10 mouse cellular contexts compared by ENCODE assay signal in the genomic region with DNA sequence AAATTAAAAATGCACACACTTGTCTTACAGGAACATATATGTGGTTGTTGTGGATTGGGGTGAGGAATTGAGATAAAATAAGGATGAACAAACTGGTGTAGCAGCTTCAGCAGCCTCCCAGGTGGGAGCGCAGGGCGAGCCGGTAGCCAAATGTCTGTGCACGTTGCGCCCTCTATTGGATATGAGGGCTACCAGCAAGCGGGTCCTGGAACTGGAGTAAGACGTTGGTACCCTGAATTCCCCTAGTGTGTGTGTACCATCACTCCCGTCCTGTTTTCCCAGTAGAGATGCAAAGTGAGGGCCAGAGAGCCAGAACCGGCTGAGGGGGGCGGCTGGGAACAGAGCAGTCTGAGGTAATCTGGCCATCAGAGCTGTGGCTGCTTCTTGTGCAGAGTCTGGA. TPM values are rescaled to one million over a fixed set of nuclear protein-coding genes. Genes with fewer than 3 reads are reported as not detected.
DNase-seq lines count a peak whose midpoint lies in the region; ATAC-seq and TF ChIP-seq lines count a peak whose summit lies in the region.
"Had no signal": no experiment of that assay in that cellular context is flagged by ENCODE, and none has a peak within 500 bp of the region (broad histone marks: within the 10 kb centered on the region; RNA-seq: fewer than 3 reads in every experiment).

No protein-coding gene starts in this region.

- DNase-seq in hindbrain, embryonic 11.5 days (ENCODE audit: low spot score) = peak; percentile 74
- DNase-seq in ZHBTc4 (ENCODE audit: low read depth, low spot score) = peak; percentile 78
- DNase-seq in embryo, embryonic 11 days = peak; percentile 77
- peak; percentile 70 to 72 for DNase-seq in heart, postnatal 36 days
- DNase-seq in layer of hippocampus, adult 8-10 months (ENCODE audit: low spot score in 2 of 2) = peak; percentile 60 to 77
- peak; percentile 80 for DNase-seq in lung, postnatal 14 days

- H3K9ac ChIP-seq in hindbrain, embryonic 11.5 days (ENCODE audit: low read depth, low read length) = no peak overlapping the region
- H3K9ac ChIP-seq in hindbrain, embryonic 13.5 days = no peak overlapping the region
- H3K9ac ChIP-seq: liver, embryonic 15.5 days had no signal

- intact Hi-C loops in heart, postnatal 36 days (cut with DNase I) = loop anchor here (1.0 kb wide), 2 partner anchors 40 to 55 kb away; no protein-coding TSS in a partner anchor

- H3K4me2 ChIP-seq in hindbrain, embryonic 11.5 days (replicated peaks; ENCODE audit: low read depth, low read length) = no peak overlapping the region
- no peak overlapping the region for H3K4me2 ChIP-seq in hindbrain, embryonic 13.5 days
- H3K4me2 ChIP-seq: liver, embryonic 15.5 days had no signal

- no peaks in the 10 kb centered on the region for H3K27me3 ChIP-seq in hindbrain, embryonic 11.5 days (ENCODE audit: control insufficient read depth, insufficient read depth, low read length)
- no peaks in the 10 kb centered on the region for H3K27me3 ChIP-seq in hindbrain, embryonic 13.5 days
- no peaks in the 10 kb centered on the region for H3K27me3 ChIP-seq in small intestine, adult 2 months (ENCODE audit: control insufficient read depth, insufficient read depth, low read length)

- 0 out of 2 replicates have a peak, but pooled peaks have one; percentile 35 for ATAC-seq in hindbrain, embryonic 11.5 days (ENCODE audit: low FRiP score)
- no peak for ATAC-seq in hindbrain, embryonic 13.5 days (ENCODE audit: low FRiP score)

- TF ChIP-seq CTCF in small intestine, adult 2 months (IDR thresholded peaks at IDR 0.05; ENCODE audit: extremely low read depth, insufficient read length, insufficient replicate concordance, low read depth, low read length) = peak; percentile 85

- WGBS in hindbrain, embryonic 11.5 days = 9% methylated on average over 10 of the region's 10 CpGs
- 12% methylated on average over 10 of the region's 10 CpGs for WGBS in hindbrain, embryonic 13.5 days
- WGBS in small intestine, adult 2 months = 4% methylated on average over 10 of the region's 10 CpGs

- H3K4me1 ChIP-seq in hindbrain, embryonic 11.5 days (replicated peaks; ENCODE audit: control insufficient read depth, insufficient read depth, low read length) = peaks cover 2% of the 10 kb centered on the region; the same call in 1 of the 2 replicates
- H3K4me1 ChIP-seq in hindbrain, embryonic 13.5 days (replicated peaks) = peaks cover 14% of the 10 kb centered on the region
- no peaks in the 10 kb centered on the region for H3K4me1 ChIP-seq in small intestine, adult 2 months (ENCODE audit: control insufficient read depth, insufficient read depth, insufficient read length, low read length)

- H3K36me3 ChIP-seq in hindbrain, embryonic 11.5 days (ENCODE audit: control insufficient read depth, insufficient read depth, low read length) = no peaks in the 10 kb centered on the region
- H3K36me3 ChIP-seq in hindbrain, embryonic 13.5 days = no peaks in the 10 kb centered on the region
- no peaks in the 10 kb centered on the region for H3K36me3 ChIP-seq in small intestine, adult 2 months (ENCODE audit: control insufficient read depth, insufficient read depth, low read length)
- H3K36me3 ChIP-seq: liver, embryonic 15.5 days had no signal

- no peaks in the 10 kb centered on the region for H3K9me3 ChIP-seq in hindbrain, embryonic 11.5 days (ENCODE audit: control insufficient read depth, low read length)
- no peaks in the 10 kb centered on the region for H3K9me3 ChIP-seq in hindbrain, embryonic 13.5 days
- H3K9me3 ChIP-seq: liver, embryonic 15.5 days had no signal

- no peak overlapping the region for H3K4me3 ChIP-seq in hindbrain, embryonic 11.5 days (ENCODE audit: low read depth, low read length)
- no peak overlapping the region for H3K4me3 ChIP-seq in hindbrain, embryonic 13.5 days
- H3K4me3 ChIP-seq in small intestine, adult 2 months (ENCODE audit: low read depth, low read length) = no peak overlapping the region
- H3K4me3 ChIP-seq: liver, embryonic 15.5 days had no signal

- TF ChIP-seq POLR2A in small intestine, adult 2 months (IDR thresholded peaks at IDR 0.05; ENCODE audit: low read depth, low read length) = no peak

- no peak overlapping the region for H3K27ac ChIP-seq in hindbrain, embryonic 11.5 days (ENCODE audit: low read depth, low read length)
- no peak overlapping the region for H3K27ac ChIP-seq in hindbrain, embryonic 13.5 days
- no peak overlapping the region for H3K27ac ChIP-seq in small intestine, adult 2 months (ENCODE audit: insufficient read depth, low read depth, low read length)
- H3K27ac ChIP-seq: liver, embryonic 15.5 days had no signal

RNA-seq across cellular contexts. Expression of a gene that starts 15.3 kb away (rescaled TPM):
- 0.32 and 0.37 TPM in 2 replicates for polyA plus RNA-seq in hindbrain, embryonic 11.5 days (2014; fragmentation: Nextera tagmentation; extraction: Ambion mirVana)
- polyA plus RNA-seq in hindbrain, embryonic 13.5 days (2015; fragmentation: Nextera tagmentation; extraction: Ambion mirVana) = not detected in 2 replicates
- total RNA-seq in heart, postnatal 36 days (2021) = not detected
- total RNA-seq in layer of hippocampus, adult 8-10 months (2022) = not detected
- polyA plus RNA-seq in small intestine, adult 2 months (2012; rRNA removed) = not detected in 2 replicates
- total RNA-seq: adrenal gland, postnatal 4 days had no signal
- polyA plus RNA-seq: liver, embryonic 15.5 days had no signal

RNA-seq across cellular contexts. Expression of a gene that starts 31.6 kb away (rescaled TPM):
- 48.6 and 50.3 TPM in 2 replicates for polyA plus RNA-seq in hindbrain, embryonic 11.5 days (2014; fragmentation: Nextera tagmentation; extraction: Ambion mirVana)
- polyA plus RNA-seq in hindbrain, embryonic 13.5 days (2015; fragmentation: Nextera tagmentation; extraction: Ambion mirVana) = 123 and 139 TPM in 2 replicates
- total RNA-seq in heart, postnatal 36 days (2021) = 10 to 100 TPM; 84.6 to 88.1 TPM
- 100 to 1,000 TPM; 160 to 184 (median 166) TPM for total RNA-seq in layer of hippocampus, adult 8-10 months (2022)
- polyA plus RNA-seq in small intestine, adult 2 months (2012; rRNA removed) = 42.6 and 65.0 TPM in 2 replicates

RNA-seq across cellular contexts. Expression of a gene that starts 32.2 kb away (rescaled TPM):
- 105 and 109 TPM in 2 replicates for polyA plus RNA-seq in hindbrain, embryonic 11.5 days (2014; fragmentation: Nextera tagmentation; extraction: Ambion mirVana)
- 121 and 122 TPM in 2 replicates for polyA plus RNA-seq in hindbrain, embryonic 13.5 days (2015; fragmentation: Nextera tagmentation; extraction: Ambion mirVana)
- 100 to 1,000 TPM; 140 to 155 TPM for total RNA-seq in heart, postnatal 36 days (2021)
- 10 to 100 TPM; 36.8 to 48.9 (median 39.1) TPM for total RNA-seq in layer of hippocampus, adult 8-10 months (2022)
- polyA plus RNA-seq in small intestine, adult 2 months (2012; rRNA removed) = 105 and 161 TPM in 2 replicates

RNA-seq across cellular contexts. Expression of a gene that starts 59.2 kb away (rescaled TPM):
- polyA plus RNA-seq in hindbrain, embryonic 11.5 days (2014; fragmentation: Nextera tagmentation; extraction: Ambion mirVana) = 0.79 and 1.0 TPM in 2 replicates
- polyA plus RNA-seq in hindbrain, embryonic 13.5 days (2015; fragmentation: Nextera tagmentation; extraction: Ambion mirVana) = 0.65 and 0.95 TPM in 2 replicates
- not detected for total RNA-seq in heart, postnatal 36 days (2021)
- total RNA-seq in layer of hippocampus, adult 8-10 months (2022) = 1 to 10 TPM in 1 of 4 experiments, under 1 TPM in 3; 0.22 to 1.1 (median 0.41) TPM
- 0.03 TPM in 1 of 2 replicates, not detected in the other for polyA plus RNA-seq in small intestine, adult 2 months (2012; rRNA removed)
